Mouse (Mus musculus): ENCODE measurements around the gene Ttc7b.

DNA sequence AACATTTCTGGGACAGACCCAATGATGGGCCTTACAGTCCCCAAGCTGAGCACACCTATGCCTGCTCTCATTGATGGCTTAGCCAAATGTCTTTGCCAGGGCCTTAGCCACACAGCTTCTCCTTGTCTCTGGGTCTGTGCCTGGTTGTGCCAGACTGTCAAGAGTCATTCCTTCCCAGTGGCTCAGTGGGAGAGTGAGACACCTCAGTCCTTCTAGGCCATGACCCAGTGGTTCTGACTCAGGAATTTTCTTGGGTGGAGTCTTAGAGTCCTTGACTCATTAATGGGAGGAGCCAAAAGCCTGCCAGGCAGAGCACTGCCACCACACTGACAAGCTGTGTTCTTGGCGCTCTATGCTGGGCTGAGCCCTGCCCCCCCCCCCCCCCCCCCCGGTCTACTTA is 193.9 kb downstream of the Ttc7b start:
- TF ChIP-seq CTCF (IDR thresholded peaks at IDR 0.05; ENCODE audit: borderline replicate concordance, insufficient read depth, low read depth, low read length) (no peak), POLR2A (IDR thresholded peaks at IDR 0.05; ENCODE audit: borderline replicate concordance, insufficient read depth, low read length) (no peak)

Data from cerebellum, adult 2 months (tissue).